Mouse (Mus musculus) limb, embryonic 15.5 days (tissue): ENCODE results near the gene Ddx24. TPM values are rescaled to one million over a fixed set of nuclear protein-coding genes. Genes with fewer than 3 reads are reported as not detected.

ENCODE experiments used
- ATAC-seq: fragments of 200-750 bp; cut with Nextera tagmentation; 2 replicates; pipeline ENCODE4 v1.8.0; 2017; ENCODE audit warnings: low read depth, moderate TSS enrichment; ENCODE audit not compliant: insufficient number of reproducible peaks, low FRiP score, low TSS enrichment
- H3K27ac ChIP-seq: fragments of 300-500 bp; sonication (generic); 2 replicates; pipeline ENCODE4 v1.5.1; 2015; ENCODE audit warnings: moderate library complexity, mild to moderate bottlenecking, inconsistent platforms
- H3K27me3 ChIP-seq: fragments of 300-500 bp; sonication (generic); 2 replicates; pipeline ENCODE4 v1.6.1; 2015; ENCODE audit warnings: inconsistent platforms
- H3K36me3 ChIP-seq: fragments of 300-500 bp; sonication (generic); 2 replicates; pipeline ENCODE4 v1.6.1; 2015; ENCODE audit warnings: inconsistent platforms
- H3K4me1 ChIP-seq: fragments of 300-500 bp; sonication (generic); 2 replicates; pipeline ENCODE4 v1.6.1; 2015; ENCODE audit warnings: inconsistent platforms
- H3K4me2 ChIP-seq: fragments of 300-500 bp; sonication (generic); 2 replicates; pipeline ENCODE4 v1.6.1; 2015; ENCODE audit warnings: mild to moderate bottlenecking, inconsistent platforms
- H3K4me3 ChIP-seq: fragments of 300-500 bp; sonication (generic); 2 replicates; pipeline ENCODE4 v1.5.1; 2015; ENCODE audit warnings: mild to moderate bottlenecking, inconsistent platforms
- H3K9ac ChIP-seq: fragments of 300-500 bp; sonication (generic); 2 replicates; pipeline ENCODE4 v1.6.1; 2015; ENCODE audit warnings: inconsistent platforms
- H3K9me3 ChIP-seq: fragments of 300-500 bp; sonication (generic); 2 replicates; pipeline ENCODE4 v1.6.1; 2016; ENCODE audit warnings: inconsistent platforms
- WGBS: fragments of 180-500 bp; shearing (Covaris S2); methylation state at CpG from one replicate; pipeline ENCODE4 v1.1.7; 2015; 5-methylcytosine and 5-hydroxymethylcytosine counted together
- polyA plus RNA-seq: library from polyadenylated mRNA; unstranded; fragments of >200 nt; fragmentation: Nextera tagmentation; extraction: Ambion mirVana; gene quantifications from 2 replicates; pipeline ENCODE4 v1.2.1, GENCODE M21; 2015

Gene Ddx24
- polyA plus RNA-seq, 1 experiment from 2014 or later: 94.7 TPM

GRCm38 (mm10) chr12:103426710-103427109 lies 1.1 kb upstream of the Ddx24 start:
- no peak for ATAC-seq

DNA sequence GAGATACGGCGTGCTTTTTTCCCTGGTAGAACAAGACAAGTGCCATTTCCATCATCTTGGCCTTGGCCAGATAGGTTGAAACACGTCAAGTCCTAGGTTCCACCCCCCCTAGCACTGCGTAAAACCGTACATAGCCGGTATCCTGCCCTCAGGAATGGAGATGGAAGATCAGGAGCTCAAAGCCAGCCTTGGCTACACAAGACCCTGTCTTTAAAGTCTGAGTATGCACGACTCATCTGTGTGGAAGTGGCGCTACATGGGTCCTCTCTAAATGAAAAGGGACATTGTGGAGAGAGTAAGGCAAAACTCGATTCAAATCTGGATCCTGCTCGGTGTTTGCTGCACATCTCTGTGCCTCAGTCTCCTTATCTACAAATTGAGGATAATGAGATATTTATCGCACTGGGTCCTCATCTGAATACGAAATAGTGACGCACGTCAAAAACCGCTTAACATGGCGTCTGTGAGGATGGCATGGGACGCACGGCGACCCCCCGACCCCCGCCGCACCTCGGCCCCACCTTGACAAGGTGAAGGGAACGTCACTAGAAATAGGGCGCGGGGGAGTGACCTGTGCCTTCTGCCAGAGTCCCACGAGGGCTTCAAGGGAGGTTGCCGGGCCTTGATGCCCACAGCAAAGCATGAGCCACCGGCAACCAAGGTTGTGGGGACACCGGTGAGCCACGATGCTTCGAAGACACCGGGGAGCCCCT lies 458 bp downstream of the Ddx24 start:
- Histone ChIP-seq H3K9me3 (no peaks in the 10 kb centered on the region), H3K27me3 (no peaks in the 10 kb centered on the region), H3K4me2 (peak overlapping the region; percentile 63), H3K9ac (peak overlapping the region; percentile 78), H3K27ac (no peak overlapping the region), H3K4me3 (peak overlapping the region; percentile 93), H3K36me3 (peaks cover 8% of the 10 kb centered on the region; the same call in 1 of the 2 replicates), H3K4me1 (peaks cover 27% of the 10 kb centered on the region)
- 8% methylated on average over 33 of the region's 33 CpGs for WGBS
- ATAC-seq: no peak

More at GRCm38 (mm10) chr12:103426710-103427109, 1.1 kb upstream of the Ddx24 start:
- no peaks in the 10 kb centered on the region for H3K27me3 ChIP-seq
- WGBS: 87% methylated on average over 7 of the region's 7 CpGs
- peaks cover 8% of the 10 kb centered on the region; the same call in 1 of the 2 replicates for H3K36me3 ChIP-seq
- no peak overlapping the region for H3K9ac ChIP-seq
- H3K4me1 ChIP-seq: peaks cover 22% of the 10 kb centered on the region
- no peak overlapping the region for H3K4me3 ChIP-seq
- H3K4me2 ChIP-seq: no peak overlapping the region
- H3K9me3 ChIP-seq: no peaks in the 10 kb centered on the region
- H3K27ac ChIP-seq: no peak overlapping the region

- no peak overlapping the region for H3K27ac ChIP-seq
- no peaks in the 10 kb centered on the region for H3K27me3 ChIP-seq
- 96% methylated on average over 10 of the region's 10 CpGs for WGBS
- H3K9me3 ChIP-seq: no peaks in the 10 kb centered on the region
- H3K4me2 ChIP-seq: no peak overlapping the region
- no peaks in the 10 kb centered on the region for H3K4me1 ChIP-seq
- ATAC-seq: no peak
- peaks cover 94% of the 10 kb centered on the region for H3K36me3 ChIP-seq
- no peak overlapping the region for H3K9ac ChIP-seq
- no peak overlapping the region for H3K4me3 ChIP-seq
Measured at GRCm38 (mm10) chr12:103408144-103408543, 17.5 kb downstream of the Ddx24 start.

- Histone ChIP-seq H3K9ac (no peak within 1 kb of the TSS), H3K9me3 (no peaks in the 10 kb centered on the region), H3K36me3 (peaks cover 93% of the 10 kb centered on the region), H3K4me3 (no peak within 1 kb of the TSS), H3K4me1 (no peaks in the 10 kb centered on the region), H3K27ac (no peak within 1 kb of the TSS), H3K27me3 (no peaks in the 10 kb centered on the region), H3K4me2 (no peak within 1 kb of the TSS)
- ATAC-seq: no peak
- 92% methylated on average over 4 of the region's 4 CpGs for WGBS
Measured at GRCm38 (mm10) chr12:103407720-103408119, 17.9 kb downstream of the Ddx24 start, which contains the start of gene 9330161L09Rik. Gene 9330161L09Rik (minus strand): TSS chr12:103407820.

DNA sequence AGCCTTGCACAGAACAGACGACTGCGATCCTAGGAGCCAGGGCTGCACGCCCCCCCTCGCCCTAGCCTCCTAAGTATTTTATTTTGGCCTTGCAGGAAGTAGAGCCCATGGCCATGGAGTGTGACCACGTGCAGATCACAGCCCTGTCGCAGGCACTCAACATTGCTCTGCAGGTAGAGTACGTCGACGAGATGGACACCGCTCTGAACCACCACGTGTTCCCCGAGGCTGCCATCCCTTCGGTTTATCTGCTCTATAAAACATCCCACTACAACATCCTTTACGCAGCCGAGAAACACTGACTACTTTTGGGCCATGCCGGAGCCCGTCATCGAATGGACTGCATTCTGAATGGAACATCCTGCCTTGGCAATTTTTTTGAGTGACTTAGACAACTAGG lies 21.5 kb downstream of the Ddx24 start:
- no peak overlapping the region for H3K4me3 ChIP-seq
- H3K36me3 ChIP-seq: peaks cover 74% of the 10 kb centered on the region
- no peaks in the 10 kb centered on the region for H3K9me3 ChIP-seq
- no peaks in the 10 kb centered on the region for H3K4me1 ChIP-seq
- H3K27ac ChIP-seq: no peak overlapping the region
- 87% methylated on average over 18 of the region's 18 CpGs for WGBS
- H3K4me2 ChIP-seq: no peak overlapping the region
- H3K27me3 ChIP-seq: no peaks in the 10 kb centered on the region
- H3K9ac ChIP-seq: no peak overlapping the region
- ATAC-seq: no peak

DNA sequence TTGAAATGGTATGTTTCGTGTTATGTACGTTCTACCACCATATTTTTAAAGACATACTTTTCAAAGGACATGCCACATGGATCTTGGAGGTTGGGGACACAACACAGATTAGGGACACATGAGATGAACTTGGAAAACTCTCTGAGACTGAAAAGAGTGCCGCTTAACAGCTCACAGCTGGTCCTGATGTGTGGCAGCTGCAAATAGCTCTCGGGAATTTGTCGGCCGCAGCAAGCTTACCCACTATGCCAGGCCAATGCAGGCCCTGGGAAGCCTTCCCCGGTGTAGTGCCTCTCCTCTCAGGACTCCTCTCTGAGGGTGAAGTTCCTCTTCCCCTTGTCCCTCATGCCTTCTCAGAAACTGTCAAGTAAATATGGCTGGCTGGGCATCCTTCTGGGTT lies 28.9 kb downstream of the Ddx24 start:
- WGBS: 55% methylated on average over 7 of the region's 7 CpGs
- H3K27me3 ChIP-seq: no peaks in the 10 kb centered on the region
- no peak overlapping the region for H3K9ac ChIP-seq
- no peak for ATAC-seq
- H3K9me3 ChIP-seq: no peaks in the 10 kb centered on the region
- peaks cover 11% of the 10 kb centered on the region; the same call in 1 of the 2 replicates for H3K36me3 ChIP-seq
- no peak overlapping the region for H3K4me2 ChIP-seq
- H3K4me3 ChIP-seq: no peak overlapping the region
- no peaks in the 10 kb centered on the region for H3K4me1 ChIP-seq
- H3K27ac ChIP-seq: no peak overlapping the region

DNA sequence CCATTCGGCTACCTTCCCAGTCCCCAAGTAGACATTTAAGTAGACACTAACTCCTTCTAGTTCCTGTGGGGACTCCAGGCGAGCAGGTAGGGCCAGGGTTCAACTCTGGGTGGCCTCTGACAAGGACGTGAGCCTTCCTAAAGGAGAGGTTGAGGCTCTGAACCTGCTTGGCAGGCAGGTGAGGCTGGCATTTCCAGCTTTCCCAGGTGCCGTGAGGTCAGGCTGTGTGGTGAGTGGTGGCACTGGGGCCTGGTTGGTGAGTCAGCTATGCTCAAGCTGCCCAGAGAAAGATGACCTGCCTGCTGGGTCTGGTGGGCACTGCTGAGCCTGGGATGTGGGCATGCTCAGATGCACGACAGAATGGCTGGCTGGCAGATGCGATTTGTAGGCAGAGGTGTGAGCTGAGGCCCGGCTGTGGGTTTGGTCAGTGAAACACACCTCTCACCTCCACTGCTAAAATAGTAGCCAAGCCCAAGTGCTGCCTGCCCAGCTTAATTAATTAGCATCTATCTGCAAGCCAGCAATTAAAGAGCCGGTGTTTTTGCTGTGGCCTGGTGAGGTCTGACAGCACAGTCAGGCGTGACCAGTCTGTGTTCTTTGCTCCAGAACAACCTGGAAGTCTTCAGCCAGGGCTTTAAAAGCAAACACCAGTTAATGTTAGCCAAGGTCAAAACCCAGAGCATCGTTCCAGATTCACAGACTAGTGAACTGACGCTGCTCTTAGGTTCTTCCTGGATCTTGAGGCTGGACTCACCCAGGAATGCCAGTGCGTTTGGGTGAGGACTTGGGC lies 29.9 kb downstream of the Ddx24 start:
- no peak overlapping the region for H3K9ac ChIP-seq
- H3K4me1 ChIP-seq: no peaks in the 10 kb centered on the region
- H3K4me2 ChIP-seq: no peak overlapping the region
- H3K9me3 ChIP-seq: no peaks in the 10 kb centered on the region
- H3K27ac ChIP-seq: no peak overlapping the region
- no peak overlapping the region for H3K4me3 ChIP-seq
- H3K27me3 ChIP-seq: no peaks in the 10 kb centered on the region
- peaks cover 4% of the 10 kb centered on the region; the same call in 1 of the 2 replicates for H3K36me3 ChIP-seq
- 68% methylated on average over 12 of the region's 12 CpGs for WGBS
- ATAC-seq: no peak

DNA sequence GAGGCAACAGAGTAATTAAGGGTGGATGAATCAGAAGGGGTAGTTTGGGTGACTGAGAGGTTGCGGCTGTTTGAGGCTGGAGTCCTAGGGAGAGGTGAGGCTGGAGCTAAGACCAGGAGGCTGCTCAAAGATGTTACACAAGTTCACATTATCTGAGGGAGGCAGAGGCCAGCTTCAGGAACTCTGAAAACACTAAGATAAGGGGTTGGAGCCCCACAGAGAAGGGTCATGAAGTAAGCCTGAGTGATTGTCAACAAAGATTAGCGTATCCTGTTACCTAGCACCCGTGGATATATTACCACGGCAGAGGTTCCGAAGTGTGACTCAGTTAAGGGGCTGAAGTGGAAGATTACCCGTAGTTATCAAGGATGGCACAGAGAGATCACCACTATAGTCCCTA lies 32.1 kb downstream of the Ddx24 start:
- 59% methylated on average over 6 of the region's 6 CpGs for WGBS
- H3K27ac ChIP-seq: no peak overlapping the region
- H3K9me3 ChIP-seq: no peaks in the 10 kb centered on the region
- no peak overlapping the region for H3K4me3 ChIP-seq
- no peaks in the 10 kb centered on the region for H3K27me3 ChIP-seq
- H3K36me3 ChIP-seq: no peaks in the 10 kb centered on the region
- peaks cover 14% of the 10 kb centered on the region for H3K4me1 ChIP-seq
- no peak overlapping the region for H3K4me2 ChIP-seq
- ATAC-seq: no peak
- H3K9ac ChIP-seq: no peak overlapping the region

DNA sequence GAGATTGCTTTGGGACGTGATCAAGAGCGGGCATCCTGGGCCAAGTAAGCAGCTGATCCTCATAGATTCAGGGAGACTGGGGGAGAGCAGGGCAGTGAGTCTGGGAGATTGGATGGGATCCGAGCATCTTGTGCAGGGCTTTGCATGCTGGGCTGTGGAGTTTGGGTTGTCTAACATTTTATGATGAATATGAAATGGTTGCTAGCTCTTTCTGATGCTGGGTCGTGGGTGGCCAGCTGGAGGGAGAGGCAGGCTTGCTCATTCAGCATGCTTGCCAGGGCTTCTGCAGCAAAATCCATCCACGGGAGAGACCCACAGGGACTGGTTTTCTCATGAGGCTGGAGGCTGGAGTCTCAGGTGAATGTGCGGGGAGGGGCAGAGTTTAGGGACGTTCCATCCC lies 34.5 kb downstream of the Ddx24 start:
- H3K27ac ChIP-seq: no peak overlapping the region
- H3K9ac ChIP-seq: no peak overlapping the region
- ATAC-seq: no peak
- H3K36me3 ChIP-seq: no peaks in the 10 kb centered on the region
- H3K9me3 ChIP-seq: no peaks in the 10 kb centered on the region
- no peak overlapping the region for H3K4me3 ChIP-seq
- H3K4me1 ChIP-seq: peaks cover 14% of the 10 kb centered on the region
- no peaks in the 10 kb centered on the region for H3K27me3 ChIP-seq
- 75% methylated on average over 7 of the region's 7 CpGs for WGBS
- H3K4me2 ChIP-seq: no peak overlapping the region

DNA sequence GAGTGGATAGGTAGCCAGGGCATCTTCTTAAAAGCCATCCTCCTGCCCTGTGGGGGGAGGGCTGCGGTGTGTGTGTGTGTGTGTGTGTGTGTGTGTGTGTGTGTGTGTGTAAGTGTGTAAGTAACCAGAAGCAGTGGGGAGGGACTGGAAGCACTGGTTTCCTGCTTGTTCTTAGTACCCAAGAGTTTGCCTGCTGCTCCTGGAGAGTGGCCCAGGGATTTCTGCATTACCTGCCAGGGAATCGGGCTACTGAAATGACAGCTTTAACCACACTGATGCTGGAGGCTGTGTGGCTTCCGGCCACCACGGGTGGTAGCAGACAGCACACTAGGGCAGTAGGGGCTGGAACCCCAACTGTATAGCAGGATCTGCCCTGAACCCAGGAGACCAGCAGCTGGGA lies 35.6 kb downstream of the Ddx24 start:
- H3K4me1 ChIP-seq: peaks cover 14% of the 10 kb centered on the region
- no peak for ATAC-seq
- no peaks in the 10 kb centered on the region for H3K36me3 ChIP-seq
- no peak overlapping the region for H3K4me2 ChIP-seq
- no peak overlapping the region for H3K9ac ChIP-seq
- no peak overlapping the region for H3K4me3 ChIP-seq
- WGBS: 62% methylated on average over 4 of the region's 4 CpGs
- H3K27ac ChIP-seq: no peak overlapping the region
- no peaks in the 10 kb centered on the region for H3K27me3 ChIP-seq
- no peaks in the 10 kb centered on the region for H3K9me3 ChIP-seq

GRCm38 (mm10) chr12:103389348-103389727 lies 36.3 kb downstream of the Ddx24 start:
- Histone ChIP-seq H3K4me2 (peak overlapping the region; percentile 77), H3K9ac (peak overlapping the region; percentile 89), H3K27ac (no peak overlapping the region), H3K4me1 (peaks cover 14% of the 10 kb centered on the region), H3K9me3 (no peaks in the 10 kb centered on the region), H3K27me3 (no peaks in the 10 kb centered on the region), H3K4me3 (peak overlapping the region; percentile 85), H3K36me3 (no peaks in the 10 kb centered on the region)
- no peak for ATAC-seq
- 81% methylated on average over 2 of the region's 2 CpGs for WGBS
